Mouse (Mus musculus): Measurements from ENCODE around the gene Nmi.
A peak's percentile ranks its signal among the peaks of the same experiment; 100 is the strongest.

Gene Nmi

DNA sequence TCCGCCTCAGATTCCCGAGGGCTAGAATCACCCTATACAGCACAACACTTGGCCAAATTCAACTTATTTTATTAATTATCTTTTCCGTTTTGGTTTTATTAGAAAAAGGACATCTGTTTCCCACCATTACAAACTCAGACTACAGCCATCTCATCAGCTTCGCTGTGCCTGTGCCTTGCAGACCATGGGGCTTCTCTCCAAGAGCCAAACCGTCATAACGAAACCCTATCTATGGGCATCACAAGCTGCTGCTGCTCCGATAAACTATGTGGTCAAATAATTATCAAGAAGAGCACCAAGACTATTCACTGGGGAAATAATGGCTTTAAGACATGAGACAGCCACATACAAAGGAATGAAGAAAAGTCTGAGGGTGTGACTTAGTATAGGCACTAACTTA lies 31.5 kb downstream of the Nmi start:
- peak; percentile 44 for DNase-seq (ENCODE audit: low spot score)

GRCm38 (mm10) chr2:51938750-51939149 lies 34.5 kb downstream of the Nmi start:
- no peak for DNase-seq (ENCODE audit: low spot score)

- DNase-seq (ENCODE audit: low spot score) = no peak
These were observed 36.3 kb downstream of the Nmi start for GRCm38 (mm10) chr2:51937004-51937403.

GRCm38 (mm10) chr2:51936585-51936984 lies 36.7 kb downstream of the Nmi start:
- no peak for DNase-seq (ENCODE audit: low spot score)

GRCm38 (mm10) chr2:51935921-51936320 lies 37.4 kb downstream of the Nmi start:
- DNase-seq (ENCODE audit: low spot score) = no peak

- DNase-seq (ENCODE audit: low spot score) = peak; percentile 76
These were observed 38.5 kb downstream of the Nmi start, which contains the start of gene Rbm43 for GRCm38 (mm10) chr2:51934574-51935334. TSS of gene Rbm43 (minus strand) at chr2:51935163.

GRCm38 (mm10) chr2:51933341-51934134 lies 39.8 kb downstream of the Nmi start:
- peak; percentile 57 for DNase-seq (ENCODE audit: low spot score)

DNA sequence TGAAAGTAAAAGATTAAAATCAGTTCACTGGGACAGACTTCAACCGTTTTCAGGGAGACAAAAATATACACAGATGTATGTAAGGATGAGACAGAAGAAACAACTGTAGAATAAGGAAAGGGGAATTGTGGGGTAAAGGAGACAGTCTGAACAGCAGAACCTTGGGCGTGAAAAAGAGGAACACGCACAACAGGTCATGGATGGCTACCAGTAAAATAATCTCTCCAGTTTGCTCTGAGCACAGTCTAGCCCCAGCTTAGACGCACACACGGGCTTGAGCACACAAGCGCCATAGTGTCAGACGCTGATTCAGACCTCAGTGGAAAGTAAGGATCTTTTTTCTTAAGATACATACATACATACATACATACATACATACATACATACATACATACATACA lies 42.1 kb downstream of the Nmi start:
- DNase-seq (ENCODE audit: low spot score) = no peak

GRCm38 (mm10) chr2:51914944-51915680 lies 58.2 kb downstream of the Nmi start:
- peak; percentile 44 for DNase-seq (ENCODE audit: low spot score)

- DNase-seq (ENCODE audit: low spot score) = no peak
These were observed 58.8 kb downstream of the Nmi start for GRCm38 (mm10) chr2:51914532-51914931.

- no peak for DNase-seq (ENCODE audit: low spot score)
These were observed 60.6 kb downstream of the Nmi start for GRCm38 (mm10) chr2:51912740-51913139.

DNA sequence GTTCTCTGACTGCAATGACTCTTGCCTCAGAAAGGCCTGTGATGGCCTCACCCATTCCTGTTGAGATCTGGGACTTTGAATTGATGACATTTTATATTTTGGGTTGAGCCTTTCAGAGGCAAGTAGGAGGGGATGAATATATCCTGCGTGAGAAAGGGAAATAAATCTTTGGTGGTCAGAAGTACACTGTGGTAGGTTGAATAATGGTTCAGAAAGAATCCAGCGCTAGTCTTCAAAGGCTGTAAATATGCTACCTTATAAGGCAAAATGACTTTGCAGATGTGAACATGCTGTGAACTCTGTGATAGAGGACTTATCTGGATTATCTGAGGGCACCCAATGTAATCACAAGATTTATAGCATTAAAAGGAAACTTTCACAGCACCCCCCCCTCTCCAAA lies 61.4 kb downstream of the Nmi start:
- DNase-seq (ENCODE audit: low spot score) = no peak

DNA sequence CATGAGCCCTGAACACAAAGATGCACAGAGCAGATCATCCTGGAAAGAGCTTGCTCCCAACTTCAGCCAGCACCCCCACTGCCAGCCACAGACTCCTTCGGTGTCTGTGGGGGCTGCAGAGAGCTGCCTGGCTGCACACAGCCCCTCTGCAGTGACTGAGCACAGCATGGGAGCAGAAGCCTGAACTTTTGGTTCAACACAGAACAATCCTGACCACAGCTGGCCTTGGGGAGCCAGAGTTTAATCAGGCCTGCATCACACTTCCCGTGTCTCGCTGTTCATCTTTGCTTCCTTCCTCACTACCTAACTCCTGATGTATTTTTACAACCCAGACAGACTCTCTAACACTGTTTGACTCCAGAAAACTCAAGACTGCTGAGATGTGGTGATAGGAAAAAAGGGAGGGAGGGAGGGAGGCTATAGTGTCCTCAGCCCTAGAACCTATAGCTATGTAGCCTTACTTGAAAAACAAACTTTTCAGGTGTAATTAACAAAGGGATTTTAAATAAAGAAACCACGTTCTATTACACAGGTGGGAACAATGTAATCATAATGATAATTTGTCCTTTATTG lies 65.7 kb downstream of the Nmi start:
- DNase-seq (ENCODE audit: low spot score) = no peak

- DNase-seq (ENCODE audit: low spot score) = no peak
These were observed 67.7 kb downstream of the Nmi start for GRCm38 (mm10) chr2:51905637-51906036.

Measured in c-Kit-positive CD71-positive TER-119-positive erythroid progenitor cells, embryonic 14.5 days (primary cell).